Mouse (Mus musculus): ENCODE data around the gene Plekhm1. TPM values are rescaled to one million over a fixed set of nuclear protein-coding genes. Genes with fewer than 3 reads are reported as not detected.

Plekhm1 gene
- polyA plus RNA-seq (2014; fragmentation: Illumina TruSeq; extraction: RNeasy Lipid Tissue Mini Kit (QIAGEN cat#74804); ENCODE audit: low read depth, low replicate concordance) = 1.1 TPM

GRCm38 (mm10) chr11:103411981-103412949 is at the start of gene Plekhm1:
Gene Plekhm1 (minus strand): TSS chr11:103412687.

GRCm38 (mm10) chr11:103363214-103364148 is 49.0 kb downstream of the Plekhm1 start, which contains the start of gene Arhgap27:
Gene Arhgap27 (minus strand): TSS chr11:103363692.

Other genes starting within 250 kb of the Plekhm1 start
- 0.56 TPM for gene Fmnl1, start 241.6 kb downstream of the Plekhm1 start, polyA plus RNA-seq (2014; fragmentation: Illumina TruSeq; extraction: RNeasy Lipid Tissue Mini Kit (QIAGEN cat#74804); ENCODE audit: low read depth, low replicate concordance)
- gene 1700023F06Rik, start 204.1 kb downstream of the Plekhm1 start, polyA plus RNA-seq (2014; fragmentation: Illumina TruSeq; extraction: RNeasy Lipid Tissue Mini Kit (QIAGEN cat#74804); ENCODE audit: low read depth, low replicate concordance) = not detected
- gene Spata32, start 194.3 kb downstream of the Plekhm1 start, polyA plus RNA-seq (2014; fragmentation: Illumina TruSeq; extraction: RNeasy Lipid Tissue Mini Kit (QIAGEN cat#74804); ENCODE audit: low read depth, low replicate concordance) = not detected
- gene Map3k14, start 145.2 kb downstream of the Plekhm1 start, polyA plus RNA-seq (2014; fragmentation: Illumina TruSeq; extraction: RNeasy Lipid Tissue Mini Kit (QIAGEN cat#74804); ENCODE audit: low read depth, low replicate concordance) = 0.08 TPM
- not detected for gene Arhgap27, start 49.0 kb downstream of the Plekhm1 start, polyA plus RNA-seq (2014; fragmentation: Illumina TruSeq; extraction: RNeasy Lipid Tissue Mini Kit (QIAGEN cat#74804); ENCODE audit: low read depth, low replicate concordance)
- not detected for gene Lrrc37a, start 91.9 kb upstream of the Plekhm1 start, polyA plus RNA-seq (2014; fragmentation: Illumina TruSeq; extraction: RNeasy Lipid Tissue Mini Kit (QIAGEN cat#74804); ENCODE audit: low read depth, low replicate concordance)
- gene Gm884, start 208.5 kb upstream of the Plekhm1 start, polyA plus RNA-seq (2014; fragmentation: Illumina TruSeq; extraction: RNeasy Lipid Tissue Mini Kit (QIAGEN cat#74804); ENCODE audit: low read depth, low replicate concordance) = not detected
- not detected for gene Lyzl6, start 226.2 kb upstream of the Plekhm1 start, polyA plus RNA-seq (2014; fragmentation: Illumina TruSeq; extraction: RNeasy Lipid Tissue Mini Kit (QIAGEN cat#74804); ENCODE audit: low read depth, low replicate concordance)
- gene Rprml, start 236.9 kb upstream of the Plekhm1 start, polyA plus RNA-seq (2014; fragmentation: Illumina TruSeq; extraction: RNeasy Lipid Tissue Mini Kit (QIAGEN cat#74804); ENCODE audit: low read depth, low replicate concordance) = not detected